Mouse (Mus musculus) liver, embryonic 14.5 days (tissue): Measurements from ENCODE around the gene Arhgef38. TPM values are rescaled to one million over a fixed set of nuclear protein-coding genes. Genes with fewer than 3 reads are reported as not detected.

Source experiments
- ATAC-seq: fragments of 200-750 bp; cut with Nextera tagmentation; 2 replicates; pipeline ENCODE4 v1.8.0; 2017; ENCODE audit warnings: moderate number of reproducible peaks, mild to moderate bottlenecking, moderate library complexity; ENCODE audit not compliant: insufficient read depth
- DNase-seq, 3 experiments: peaks; one replicate each; pipeline ENCODE4 v3.0.0-alpha.2; 2012 to 2013; ENCODE audit warnings: low read depth in 3 of 3, low spot score in 3 of 3
- H3K27ac ChIP-seq: fragments of 300-500 bp; sonication (generic); 2 replicates; pipeline ENCODE4 v1.5.1; 2014; ENCODE audit warnings: moderate library complexity, mild to moderate bottlenecking, control low read depth, inconsistent platforms
- H3K27me3 ChIP-seq: fragments of 300-500 bp; sonication (generic); 2 replicates; pipeline ENCODE4 v1.6.1; 2014; ENCODE audit warnings: mild to moderate bottlenecking, low read length, moderate library complexity; ENCODE audit not compliant: control insufficient read depth, insufficient read depth
- H3K36me3 ChIP-seq: fragments of 300-500 bp; sonication (generic); replicated peaks from 2 replicates; pipeline ENCODE4 v1.6.1; 2014; ENCODE audit warnings: low read depth; ENCODE audit not compliant: control insufficient read depth, insufficient read depth
- H3K4me1 ChIP-seq, 2 experiments: fragments of 200-500 bp in 1 of 2; fragments of 300-500 bp in 1 of 2; sonication (generic) in 1 of 2; replicated peaks; 2 replicates each; pipeline ENCODE4 v1.6.1; 2012 to 2014; ENCODE audit warnings: antibody characterized with exemption in 1 of 2, inconsistent platforms in 1 of 2, low read length in 1 of 2; ENCODE audit not compliant: control insufficient read depth in 2 of 2, insufficient read depth in 2 of 2
- H3K4me2 ChIP-seq: fragments of 300-500 bp; sonication (generic); 2 replicates; pipeline ENCODE4 v1.6.1; 2014; ENCODE audit warnings: low read depth, mild to moderate bottlenecking, control low read depth, moderate library complexity
- H3K4me3 ChIP-seq, 2 experiments: fragments of 200-500 bp in 1 of 2; fragments of 300-500 bp in 1 of 2; sonication (generic) in 1 of 2; 2 replicates each; pipeline ENCODE4 v1.5.1; 2012 to 2014; ENCODE audit warnings: low read depth in 2 of 2, low read length in 2 of 2, mild to moderate bottlenecking in 2 of 2, control low read depth in 1 of 2, inconsistent platforms in 1 of 2, moderate library complexity in 1 of 2; ENCODE audit not compliant: insufficient read depth in 1 of 2
- H3K9ac ChIP-seq: fragments of 300-500 bp; sonication (generic); replicated peaks from 2 replicates; pipeline ENCODE4 v1.6.1; 2014; ENCODE audit warnings: mild to moderate bottlenecking, control low read depth, moderate library complexity
- H3K9me3 ChIP-seq: fragments of 300-500 bp; sonication (generic); 2 replicates; pipeline ENCODE4 v1.6.1; 2016; ENCODE audit warnings: low read length, mixed read lengths; ENCODE audit not compliant: control insufficient read depth
- CTCF ChIP-seq: IDR thresholded peaks from 2 replicates; pipeline ENCODE4 v1.5.1; 2016; ENCODE audit warnings: antibody characterized with exemption, low read depth, control low read depth
- EP300 ChIP-seq: IDR thresholded peaks from 2 replicates; pipeline ENCODE4 v1.6.1; 2016; ENCODE audit warnings: antibody characterized with exemption, low read depth
- WGBS: fragments of 180-500 bp; shearing (Covaris S2); extraction: QIAGEN DNeasy Blood & Tissue Kit; methylation state at CpG from one replicate; pipeline ENCODE4 v1.1.7; 2014; ENCODE audit not compliant: insufficient replicate concordance; 5-methylcytosine and 5-hydroxymethylcytosine counted together
- polyA plus RNA-seq, 2 experiments: library from polyadenylated mRNA; depleted of rRNA in 1 of 2; stranded (reverse) in 1 of 2; unstranded in 1 of 2; fragments of >200 nt; fragmentation: Nextera tagmentation in 1 of 2; extraction: Ambion mirVana in 1 of 2; gene quantifications; 2 replicates each; pipeline versions ENCODE4 v1.2.1 to v1.2.3; 2012 to 2014

Arhgef38 gene
- 0.02 TPM in 1 of 2 replicates, not detected in the other for polyA plus RNA-seq (2012; rRNA removed)
- polyA plus RNA-seq (2014; fragmentation: Nextera tagmentation; extraction: Ambion mirVana), result not detected in 2 replicates

DNA sequence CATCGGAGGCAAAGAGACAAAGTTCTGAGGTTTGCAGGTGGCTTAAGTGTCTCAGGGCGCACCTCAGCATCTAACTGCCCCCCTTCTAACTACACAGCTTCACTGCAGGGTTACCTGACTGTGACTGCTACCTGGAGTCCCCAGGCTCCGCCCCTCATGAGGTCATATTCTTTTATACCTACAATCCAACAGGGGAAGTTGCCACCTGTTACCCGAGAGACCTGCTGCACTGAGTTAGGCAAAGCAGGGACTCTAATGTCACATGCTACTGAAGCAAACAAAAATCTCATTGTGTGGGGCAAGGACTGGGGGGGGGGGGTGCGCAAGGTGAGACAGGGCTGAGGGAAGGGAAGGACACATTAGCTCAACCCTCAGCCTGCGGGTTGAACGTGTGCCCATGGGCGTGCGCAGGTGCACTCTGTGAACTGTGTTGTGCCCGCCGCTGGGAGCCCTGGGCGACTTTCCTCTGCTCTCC is at the start of gene Arhgef38:
TSS of gene Arhgef38 (minus strand) at position 129 of the 475 bp plus-strand sequence.
- H3K9ac ChIP-seq, result no peak within 1 kb of the TSS

DNA sequence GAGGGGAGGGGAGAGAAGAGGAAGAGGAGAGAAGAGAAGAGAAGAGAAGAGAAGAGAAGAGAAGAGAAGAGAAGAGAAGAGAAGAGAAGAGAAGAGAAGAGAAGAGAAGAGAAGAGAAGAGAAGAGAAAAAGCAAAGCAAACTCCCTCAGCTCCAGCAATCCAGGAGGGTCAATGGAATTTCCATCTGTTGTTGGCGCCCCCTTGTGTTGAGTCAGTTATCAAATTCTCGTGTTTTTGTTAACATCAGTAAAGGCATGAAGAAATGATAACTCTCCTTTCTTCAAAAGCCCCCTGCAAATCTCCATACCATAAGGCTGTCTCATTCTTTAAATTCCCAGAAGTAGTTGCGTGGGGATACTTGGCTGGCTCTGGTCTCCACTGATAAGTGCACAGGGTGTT is 37.1 kb upstream of the Arhgef38 start:
- no peak overlapping the region for H3K27ac ChIP-seq
- WGBS, result 6% methylated on average over 3 of the region's 3 CpGs
- ATAC-seq (no peak), DNase-seq (peak; percentile 17 to 35 (median 22))
- H3K4me3 ChIP-seq, result no peak overlapping the region
- no peak overlapping the region for H3K9ac ChIP-seq
- no peak overlapping the region for H3K4me2 ChIP-seq
- H3K36me3 ChIP-seq, result no peaks in the 10 kb centered on the region
- TF ChIP-seq EP300 (no peak), CTCF (peak; percentile 47; the same call in 1 of the 2 replicates)
- H3K4me1 ChIP-seq, result no peaks in the 10 kb centered on the region
- H3K9me3 ChIP-seq, result no peaks in the 10 kb centered on the region
- H3K27me3 ChIP-seq, result no peaks in the 10 kb centered on the region

More for the DNA sequence above, at the start of gene Arhgef38:
- H3K4me3 ChIP-seq, result no peak within 1 kb of the TSS
- ATAC-seq, result no peak
- no peaks in the 10 kb centered on the region for H3K9me3 ChIP-seq
- no peak within 1 kb of the TSS for H3K27ac ChIP-seq
- H3K4me2 ChIP-seq, result no peak within 1 kb of the TSS
- no peaks in the 10 kb centered on the region for H3K36me3 ChIP-seq
- TF ChIP-seq EP300 (no peak), CTCF (no peak)
- no peak for DNase-seq
- H3K27me3 ChIP-seq, result no peaks in the 10 kb centered on the region
- WGBS, result 46% methylated on average over 11 of the region's 12 CpGs
- H3K4me1 ChIP-seq, result no peaks in the 10 kb centered on the region

DNA sequence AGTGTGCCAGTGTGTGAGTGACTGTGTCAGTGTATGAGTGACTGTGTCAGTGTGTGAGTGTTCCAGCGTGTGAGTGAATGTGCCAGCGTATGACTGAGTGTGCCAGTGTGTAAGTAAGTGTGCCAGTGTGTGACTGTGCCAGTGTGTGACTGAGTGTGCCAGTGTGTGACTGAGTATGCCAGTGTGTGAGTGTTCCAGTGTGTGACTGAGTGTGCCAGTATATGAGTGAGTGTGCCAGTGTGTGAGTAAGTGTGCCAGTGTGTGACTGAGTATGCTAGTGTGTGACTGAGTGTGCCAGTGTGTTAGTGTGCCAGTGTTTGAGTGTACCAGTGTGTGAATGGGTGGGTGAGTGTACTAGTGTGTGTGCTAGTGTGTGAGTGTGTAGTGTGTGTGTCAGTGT is 24.1 kb upstream of the Arhgef38 start:
- Histone ChIP-seq H3K4me1 (no peaks in the 10 kb centered on the region), H3K9ac (no peak overlapping the region), H3K4me2 (no peak overlapping the region), H3K27ac (no peak overlapping the region), H3K36me3 (no peaks in the 10 kb centered on the region), H3K27me3 (no peaks in the 10 kb centered on the region), H3K9me3 (no peaks in the 10 kb centered on the region), H3K4me3 (no peak overlapping the region)
- ATAC-seq, result no peak
- 63% methylated on average over 2 of the region's 2 CpGs for WGBS
- no peak for TF ChIP-seq CTCF
- no peak for TF ChIP-seq EP300
- no peak for DNase-seq

DNA sequence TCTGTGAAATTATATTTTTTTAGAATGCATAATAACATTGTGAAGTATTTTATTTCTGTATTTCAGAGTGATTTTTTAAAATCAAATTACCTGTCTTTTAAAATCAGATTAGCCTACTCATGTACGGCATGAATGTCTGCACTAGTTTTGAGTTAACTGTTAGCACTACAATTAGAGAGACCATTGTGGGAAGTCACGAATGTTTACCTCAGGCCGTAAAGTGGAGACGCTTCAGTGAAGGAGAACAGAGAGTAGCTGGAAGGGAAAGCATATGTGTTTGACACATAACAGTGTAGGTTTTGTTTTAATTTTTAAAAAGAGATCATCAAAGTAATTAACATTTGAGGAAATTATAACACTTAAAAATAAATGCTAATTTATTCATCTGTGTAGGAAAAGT is 21.1 kb upstream of the Arhgef38 start:
- Histone ChIP-seq H3K27ac (no peak overlapping the region), H3K9me3 (no peaks in the 10 kb centered on the region), H3K4me2 (no peak overlapping the region), H3K4me1 (no peaks in the 10 kb centered on the region), H3K27me3 (no peaks in the 10 kb centered on the region), H3K4me3 (no peak overlapping the region), H3K36me3 (no peaks in the 10 kb centered on the region), H3K9ac (no peak overlapping the region)
- DNase-seq, result no peak
- TF ChIP-seq CTCF (no peak), EP300 (no peak)
- no peak for ATAC-seq
- 76% methylated on average over 4 of the region's 4 CpGs for WGBS

DNA sequence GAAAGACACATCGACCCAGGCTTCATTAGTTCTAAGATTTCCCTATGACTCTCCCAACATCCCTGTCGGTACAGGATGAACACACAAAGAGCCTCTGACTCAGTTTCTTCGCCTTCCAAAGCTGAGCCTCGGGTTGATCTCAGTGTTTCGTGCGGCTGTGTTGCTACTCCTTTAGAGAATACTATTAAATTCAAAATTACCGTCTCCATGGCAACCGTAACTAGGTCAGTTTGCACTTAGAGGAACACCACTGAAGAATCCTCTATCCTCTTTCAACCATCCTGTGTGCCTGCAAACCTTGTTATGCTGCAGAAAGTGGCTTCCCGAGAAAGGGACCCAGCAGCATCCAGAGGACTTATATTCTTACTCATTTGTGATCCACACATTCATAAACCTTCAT is 9.3 kb upstream of the Arhgef38 start:
- Histone ChIP-seq H3K4me2 (no peak overlapping the region), H3K36me3 (no peaks in the 10 kb centered on the region), H3K27me3 (no peaks in the 10 kb centered on the region), H3K9ac (no peak overlapping the region), H3K9me3 (no peaks in the 10 kb centered on the region), H3K27ac (no peak overlapping the region), H3K4me3 (no peak overlapping the region), H3K4me1 (no peaks in the 10 kb centered on the region)
- no peak for DNase-seq
- ATAC-seq, result no peak
- WGBS, result 70% methylated on average over 9 of the region's 9 CpGs
- TF ChIP-seq CTCF, result no peak
- no peak for TF ChIP-seq EP300
